Mouse (Mus musculus) splenic B cell, adult 2 months (primary cell): ENCODE results near the gene Sec16b.

Experiments
- DNase-seq: peaks from one replicate; pipeline ENCODE4 v3.0.0-alpha.2; 2011; ENCODE audit warnings: low read depth, low spot score
- H3K27me3 ChIP-seq: 2 replicates; pipeline ENCODE4 v1.6.1; 2012; ENCODE audit warnings: mild to moderate bottlenecking, low read length, moderate library complexity, mixed read lengths; ENCODE audit not compliant: control insufficient read depth, poor library complexity, insufficient read depth, severe bottlenecking
- H3K36me3 ChIP-seq: 2 replicates; pipeline ENCODE4 v1.6.1; 2012; ENCODE audit warnings: mild to moderate bottlenecking, low read length, moderate library complexity, mixed read lengths; ENCODE audit not compliant: control insufficient read depth, poor library complexity, insufficient read depth, severe bottlenecking

The Sec16b gene

DNA sequence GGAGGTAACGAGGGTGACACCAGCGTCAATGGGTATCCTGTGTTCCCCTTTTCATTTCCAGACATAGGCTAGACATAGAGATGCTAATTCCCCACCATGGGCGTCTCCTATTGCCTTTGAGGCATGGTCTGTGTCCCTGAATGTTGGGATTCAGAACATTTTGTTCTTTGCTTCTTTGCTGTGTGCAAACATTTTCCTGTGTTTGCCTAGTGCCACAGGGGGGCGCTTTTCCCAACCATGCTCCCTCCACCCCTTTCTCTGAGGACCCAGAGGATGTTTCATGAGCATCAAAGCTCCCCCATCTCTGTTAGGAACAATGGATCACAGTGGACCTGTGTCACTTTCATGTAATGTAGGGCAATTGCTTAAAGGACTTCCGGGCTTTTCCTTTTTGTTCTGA is 51.6 kb downstream of the Sec16b start:
- Histone ChIP-seq H3K36me3 (no peaks in the 10 kb centered on the region), H3K27me3 (no peaks in the 10 kb centered on the region)
- no peak for DNase-seq

DNA sequence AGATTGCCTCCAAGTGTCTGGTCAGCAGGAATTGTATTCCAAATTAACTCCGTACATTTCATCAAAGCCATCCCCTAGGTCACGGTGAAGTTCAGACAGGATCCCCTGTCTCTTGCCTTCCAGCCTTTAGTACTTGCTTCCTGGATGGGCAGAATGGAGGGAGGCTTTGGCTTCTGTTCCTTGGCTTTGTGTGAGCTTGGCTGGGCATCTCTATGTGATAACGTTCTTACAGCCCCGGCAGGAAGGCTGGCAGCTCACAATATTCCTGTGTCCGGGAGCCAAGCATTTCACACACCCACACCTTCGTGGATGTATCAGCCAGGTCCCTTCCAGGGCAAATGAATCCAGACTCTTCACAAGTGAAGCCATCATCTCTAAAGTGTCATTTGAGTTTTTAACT is 53.5 kb downstream of the Sec16b start:
- no peaks in the 10 kb centered on the region for H3K27me3 ChIP-seq
- no peak for DNase-seq
- no peaks in the 10 kb centered on the region for H3K36me3 ChIP-seq

DNA sequence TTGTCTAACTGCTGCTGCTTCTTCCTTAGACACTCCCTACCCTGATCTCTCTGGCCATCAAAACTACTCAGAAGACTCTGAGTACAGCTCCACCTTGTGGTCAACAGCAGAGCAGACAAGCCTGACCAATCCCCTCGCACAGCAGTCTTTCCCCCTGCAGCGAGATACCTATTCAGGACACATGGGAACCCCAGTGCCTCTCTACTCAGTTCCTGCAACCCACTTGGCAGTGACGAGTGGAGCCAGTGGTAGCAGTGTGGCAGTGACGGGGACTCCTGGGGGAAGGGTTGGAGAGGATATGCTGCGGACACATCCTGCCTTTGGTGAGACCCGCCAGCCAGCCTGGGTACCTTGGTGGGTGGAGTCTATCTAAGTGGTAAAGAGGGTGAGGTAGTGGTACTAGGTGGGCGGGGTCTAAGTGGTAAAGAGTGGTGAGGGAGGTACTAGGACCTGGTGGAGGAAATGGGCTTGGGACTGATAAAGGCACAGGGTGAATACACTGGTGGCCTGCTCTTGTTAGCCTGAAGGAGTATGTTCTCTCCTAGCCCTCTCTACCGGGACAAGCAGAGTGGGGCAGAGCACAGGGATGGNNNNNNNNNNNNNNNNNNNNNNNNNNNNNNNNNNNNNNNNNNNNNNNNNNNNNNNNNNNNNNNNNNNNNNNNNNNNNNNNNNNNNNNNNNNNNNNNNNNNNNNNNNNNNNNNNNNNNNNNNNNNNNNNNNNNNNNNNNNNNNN is 54.3 kb downstream of the Sec16b start:
- peak; percentile 54 for DNase-seq
- no peaks in the 10 kb centered on the region for H3K27me3 ChIP-seq
- no peaks in the 10 kb centered on the region for H3K36me3 ChIP-seq

DNA sequence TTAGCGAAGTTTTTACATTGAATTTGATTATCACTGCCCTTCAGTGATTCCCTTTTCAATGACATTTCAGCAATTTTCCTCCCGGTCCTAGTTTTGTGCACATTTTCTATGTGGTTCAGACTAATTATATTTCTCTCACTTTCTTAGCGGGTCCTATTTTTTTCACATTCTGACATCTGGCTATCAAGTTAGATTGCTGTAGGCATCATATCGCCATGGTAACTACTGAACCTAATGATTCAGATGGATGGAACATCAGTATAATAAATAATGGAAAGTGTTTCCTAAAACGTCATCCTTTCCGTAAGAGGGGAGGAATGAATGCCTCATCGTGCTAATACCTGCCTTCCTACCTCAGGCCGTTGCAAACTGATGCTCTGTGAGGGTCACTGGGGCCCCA is 61.3 kb downstream of the Sec16b start:
- Histone ChIP-seq H3K27me3 (no peaks in the 10 kb centered on the region), H3K36me3 (no peaks in the 10 kb centered on the region)
- no peak for DNase-seq

DNA sequence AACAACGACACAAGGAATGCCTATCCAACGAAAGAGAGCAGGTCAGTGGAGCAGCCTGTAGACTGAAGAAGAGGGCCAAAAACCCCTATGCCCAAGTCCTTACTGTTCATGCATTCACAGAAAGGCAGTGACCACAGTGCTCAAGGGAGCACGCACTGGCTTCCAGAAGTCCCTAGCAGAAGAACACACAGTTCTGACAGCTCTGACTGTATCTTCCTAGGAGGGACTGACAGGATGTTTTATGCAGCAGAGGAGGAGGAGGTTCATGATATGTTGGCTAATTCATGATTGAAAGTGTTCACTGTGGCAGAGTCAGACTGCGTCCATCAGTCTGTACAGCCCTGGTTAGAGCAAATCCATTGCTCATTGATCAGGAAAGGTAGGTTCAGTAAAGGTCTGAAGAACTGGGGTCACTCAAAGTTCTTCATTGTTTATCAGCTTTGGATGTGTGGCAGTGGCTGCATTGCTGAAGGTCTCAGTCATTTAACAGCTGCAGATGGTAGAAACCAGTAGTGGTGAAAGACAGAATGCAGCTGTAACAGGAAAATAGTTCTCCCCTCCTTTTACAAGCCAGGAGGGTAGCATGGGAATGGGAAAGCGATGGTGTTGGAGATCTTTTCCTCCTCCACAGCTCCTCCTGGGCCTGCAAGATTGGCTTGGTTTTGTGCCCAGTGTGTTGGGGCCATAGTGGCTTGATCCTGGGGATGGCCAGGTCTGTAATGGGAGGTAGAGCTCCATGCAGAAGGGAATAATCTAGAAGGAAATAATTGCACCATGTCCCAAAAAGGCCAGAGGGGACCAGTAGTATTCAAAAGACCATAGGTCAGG is 62.9 kb downstream of the Sec16b start:
- Histone ChIP-seq H3K36me3 (no peaks in the 10 kb centered on the region), H3K27me3 (no peaks in the 10 kb centered on the region)
- no peak for DNase-seq

DNA sequence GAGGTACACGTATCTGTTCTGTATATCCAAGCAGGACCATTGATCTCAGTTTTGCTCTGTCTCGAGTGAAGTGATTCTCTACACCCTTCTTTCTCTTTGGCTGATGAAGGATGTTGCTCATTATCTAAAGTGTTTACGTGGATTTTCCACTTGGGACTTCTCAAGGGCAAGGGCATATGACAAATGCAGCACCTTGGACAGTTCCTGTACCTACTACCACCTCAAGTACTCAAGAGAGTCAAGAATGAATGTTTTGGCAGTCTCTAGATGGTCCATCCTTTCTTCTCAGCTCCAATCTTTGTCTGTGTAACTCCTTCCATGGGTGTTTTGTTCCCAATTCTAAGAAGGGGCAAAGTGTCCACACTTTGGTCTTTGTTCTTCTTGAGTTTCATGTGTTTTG is 68.8 kb downstream of the Sec16b start:
- DNase-seq = no peak
- no peaks in the 10 kb centered on the region for H3K36me3 ChIP-seq

DNA sequence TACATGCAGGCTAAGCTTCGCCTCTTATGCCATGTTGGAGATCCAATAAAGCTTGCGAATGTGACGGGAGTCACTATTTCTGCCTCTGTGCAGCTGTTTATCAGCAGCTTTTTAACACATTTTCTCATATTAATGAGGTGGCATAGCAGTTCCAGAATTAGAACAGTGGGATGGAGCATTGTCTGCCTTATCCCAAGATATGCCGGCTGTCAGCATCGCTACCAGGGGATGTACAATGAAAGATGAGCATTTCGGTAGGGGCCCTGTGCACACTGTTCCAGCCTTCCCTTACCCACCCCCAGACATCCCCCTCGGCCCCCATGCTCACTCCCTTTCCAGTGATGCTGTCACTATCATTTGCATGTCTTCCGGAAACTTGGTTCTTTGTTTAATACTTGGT is 71.8 kb downstream of the Sec16b start:
- no peaks in the 10 kb centered on the region for H3K36me3 ChIP-seq
- H3K27me3 ChIP-seq = no peaks in the 10 kb centered on the region
- no peak for DNase-seq

More for the DNA sequence above, 68.8 kb downstream of the Sec16b start:
- H3K27me3 ChIP-seq = no peaks in the 10 kb centered on the region

DNA sequence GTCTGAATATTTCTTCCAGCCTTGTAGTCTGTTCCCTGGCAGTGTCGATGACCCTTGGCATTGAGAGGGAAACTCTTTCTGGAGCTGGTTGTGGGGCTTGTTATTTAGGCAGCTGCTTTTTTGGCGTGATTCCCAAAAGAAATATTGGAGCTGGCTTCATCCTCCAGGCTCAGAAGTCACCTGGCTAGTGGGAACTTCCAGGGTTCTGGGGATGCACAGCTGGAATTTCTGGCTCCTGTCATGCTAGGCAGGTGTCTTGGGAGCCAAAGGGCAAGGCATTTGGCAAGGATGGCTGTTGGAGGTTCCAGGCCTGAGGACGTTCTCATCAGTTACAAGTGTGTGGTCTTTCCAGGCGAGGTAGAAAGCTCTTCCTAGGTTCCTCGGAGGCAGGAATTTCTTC is 80.0 kb downstream of the Sec16b start:
- no peaks in the 10 kb centered on the region for H3K27me3 ChIP-seq
- no peaks in the 10 kb centered on the region for H3K36me3 ChIP-seq
- DNase-seq = no peak

DNA sequence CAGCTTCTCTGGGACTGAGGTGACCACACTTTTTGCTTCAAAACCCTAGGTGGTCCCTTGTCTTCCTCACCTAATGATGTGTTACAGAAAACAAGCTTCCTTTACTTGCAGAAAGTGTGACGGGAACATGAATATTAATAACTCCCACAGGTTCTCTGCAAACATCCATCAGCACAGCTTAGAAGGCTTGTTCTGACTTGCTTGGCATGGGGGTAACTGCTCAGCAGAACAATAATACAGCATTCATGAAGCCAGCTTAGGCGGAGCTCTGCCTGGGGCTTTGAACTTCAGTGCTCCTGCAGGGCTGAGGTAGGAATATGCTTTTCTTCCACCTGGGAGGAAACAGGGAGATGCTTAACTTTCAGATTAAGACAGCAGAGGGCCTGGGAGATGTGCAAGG is 85.5 kb downstream of the Sec16b start:
- no peaks in the 10 kb centered on the region for H3K27me3 ChIP-seq
- no peak for DNase-seq
- no peaks in the 10 kb centered on the region for H3K36me3 ChIP-seq

DNA sequence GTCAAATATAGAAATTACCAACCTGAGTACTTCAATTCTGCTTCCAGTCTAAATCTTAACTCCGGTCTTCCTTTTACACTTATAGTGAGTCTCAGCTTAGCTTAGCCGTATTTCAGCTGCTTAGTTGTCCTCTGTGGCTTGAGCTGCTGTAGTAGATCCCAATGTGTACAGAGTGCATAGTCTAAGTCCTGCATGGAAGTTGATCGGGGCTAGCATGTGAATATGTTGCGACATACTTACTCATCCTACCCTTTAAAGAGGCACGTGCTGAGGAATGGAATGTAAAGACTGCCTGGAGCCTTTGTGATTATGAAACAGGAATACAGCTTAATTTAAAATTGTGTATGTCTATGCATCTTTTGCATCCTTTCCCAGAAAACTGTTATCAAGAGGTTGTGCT is 88.0 kb downstream of the Sec16b start:
- no peaks in the 10 kb centered on the region for H3K27me3 ChIP-seq
- no peaks in the 10 kb centered on the region for H3K36me3 ChIP-seq
- DNase-seq = no peak

DNA sequence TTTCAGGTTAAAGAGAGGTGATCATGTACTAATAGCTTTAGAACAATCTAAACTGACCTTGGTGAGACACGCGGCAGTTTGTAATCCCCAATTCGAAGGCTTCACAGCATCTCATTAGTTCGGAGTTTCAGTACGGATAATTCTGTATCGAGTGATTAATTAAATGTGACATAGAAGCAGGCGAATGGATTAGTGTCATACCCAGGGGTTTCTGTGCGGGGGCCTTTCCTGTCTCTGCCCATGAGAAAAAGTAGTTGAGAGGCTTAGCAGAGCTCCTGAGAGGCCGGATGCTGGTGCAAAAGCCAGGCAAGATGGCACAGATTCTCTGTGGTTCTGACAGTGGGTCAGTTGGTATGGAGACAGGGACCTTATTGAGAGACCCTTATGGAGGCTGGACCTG is 88.6 kb downstream of the Sec16b start:
- DNase-seq = no peak
- no peaks in the 10 kb centered on the region for H3K27me3 ChIP-seq

DNA sequence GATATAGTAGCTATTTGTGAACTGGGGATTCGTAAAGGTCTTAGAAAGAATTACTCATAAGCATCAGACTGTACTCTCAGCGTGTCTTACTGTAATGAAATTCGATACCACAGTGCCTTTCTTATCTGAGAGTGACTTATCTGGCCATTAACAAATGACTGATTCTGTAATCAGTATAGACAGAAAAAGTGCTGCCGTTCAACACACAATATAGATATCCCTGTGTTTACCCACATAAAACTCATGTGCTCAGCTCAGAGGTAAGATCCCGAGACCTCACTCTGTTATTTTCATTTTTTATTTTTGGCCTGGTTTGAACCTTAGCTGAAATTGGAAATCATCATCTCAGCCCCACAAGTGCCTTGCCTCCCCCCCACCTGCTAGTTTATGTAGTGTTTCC is 98.0 kb downstream of the Sec16b start:
- no peak for DNase-seq
- Histone ChIP-seq H3K36me3 (no peaks in the 10 kb centered on the region), H3K27me3 (no peaks in the 10 kb centered on the region)

More for the DNA sequence above, 88.6 kb downstream of the Sec16b start:
- H3K36me3 ChIP-seq = no peaks in the 10 kb centered on the region
